Comparison of ENCODE assay signal across 15 mouse cellular contexts in genomic region chr13:23914376-23915167, GRCm38 (mm10). TPM values are rescaled to one million over a fixed set of nuclear protein-coding genes. Genes with fewer than 3 reads are reported as not detected.
DNase-seq lines count a peak whose midpoint lies in the region; ATAC-seq and TF ChIP-seq lines count a peak whose summit lies in the region.
"Had no signal": no experiment of that assay in that cellular context is flagged by ENCODE, and none has a peak within 500 bp of the region (broad histone marks: within the 10 kb centered on the region; RNA-seq: fewer than 3 reads in every experiment).

Gene Slc17a4 (minus strand): TSS chr13:23915009.

- intact Hi-C loops in heart, postnatal 36 days (cut with DNase I) = no loop called here

- DNase-seq in neural tube, embryonic 10.5 days (ENCODE audit: extremely low spot score, low spot score) = no peak
- DNase-seq in heart, postnatal 36 days = peak; percentile 11 to 16
- DNase-seq in kidney, postnatal 14 days = peak; percentile 28
- no peak for DNase-seq in urinary bladder, postnatal 36 days (ENCODE audit: low spot score in 2 of 2)
- DNase-seq in urinary bladder, adult 18-20 months (ENCODE audit: low spot score in 2 of 2) = no peak
- DNase-seq: cerebellum, adult 11-12 months; thymus, postnatal 14 days had no signal

- no peaks in the 10 kb centered on the region for H3K27me3 ChIP-seq in neural tube, embryonic 13.5 days
- H3K27me3 ChIP-seq in small intestine, adult 2 months (ENCODE audit: control insufficient read depth, insufficient read depth, low read length) = no peaks in the 10 kb centered on the region
- H3K27me3 ChIP-seq in forebrain, embryonic 15.5 days = no peaks in the 10 kb centered on the region
- H3K27me3 ChIP-seq: neural tube, embryonic 12.5 days had no signal

- no peaks in the 10 kb centered on the region for H3K36me3 ChIP-seq in neural tube, embryonic 13.5 days
- H3K36me3 ChIP-seq in small intestine, adult 2 months (ENCODE audit: control insufficient read depth, insufficient read depth, low read length) = no peaks in the 10 kb centered on the region
- no peaks in the 10 kb centered on the region for H3K36me3 ChIP-seq in forebrain, embryonic 15.5 days
- H3K36me3 ChIP-seq: embryonic facial prominence, embryonic 10.5 days; limb, embryonic 10.5 days; neural tube, embryonic 12.5 days had no signal

- no peak within 1 kb of the TSS for H3K4me3 ChIP-seq in neural tube, embryonic 13.5 days
- peak within 1 kb of the TSS; percentile 54 for H3K4me3 ChIP-seq in small intestine, adult 2 months (ENCODE audit: low read depth, low read length)
- no peak within 1 kb of the TSS for H3K4me3 ChIP-seq in forebrain, embryonic 15.5 days
- H3K4me3 ChIP-seq: embryonic facial prominence, embryonic 10.5 days; limb, embryonic 10.5 days; neural tube, embryonic 12.5 days had no signal

- H3K9me3 ChIP-seq in neural tube, embryonic 13.5 days = no peaks in the 10 kb centered on the region
- H3K9me3 ChIP-seq in forebrain, embryonic 15.5 days = no peaks in the 10 kb centered on the region
- H3K9me3 ChIP-seq: embryonic facial prominence, embryonic 10.5 days; limb, embryonic 10.5 days; neural tube, embryonic 12.5 days had no signal

- TF ChIP-seq CTCF in small intestine, adult 2 months (IDR thresholded peaks at IDR 0.05; ENCODE audit: extremely low read depth, insufficient read length, insufficient replicate concordance, low read depth, low read length) = no peak

- H3K4me1 ChIP-seq in neural tube, embryonic 13.5 days (replicated peaks) = no peaks in the 10 kb centered on the region
- H3K4me1 ChIP-seq in small intestine, adult 2 months (ENCODE audit: control insufficient read depth, insufficient read depth, insufficient read length, low read length) = peaks cover 29% of the 10 kb centered on the region
- H3K4me1 ChIP-seq in forebrain, embryonic 15.5 days = no peaks in the 10 kb centered on the region
- H3K4me1 ChIP-seq: embryonic facial prominence, embryonic 10.5 days had no signal

- 68% methylated on average over 9 of the region's 9 CpGs for WGBS in neural tube, embryonic 13.5 days
- 20% methylated on average over 9 of the region's 9 CpGs for WGBS in small intestine, adult 2 months
- WGBS in forebrain, embryonic 15.5 days = 77% methylated on average over 9 of the region's 9 CpGs

- ATAC-seq in neural tube, embryonic 13.5 days (ENCODE audit: low read depth) = no peak
- no peak for ATAC-seq in forebrain, embryonic 15.5 days (replicated peaks)
- ATAC-seq: forebrain, embryonic 14.5 days had no signal

- no peak within 1 kb of the TSS for H3K9ac ChIP-seq in neural tube, embryonic 13.5 days
- no peak within 1 kb of the TSS for H3K9ac ChIP-seq in forebrain, embryonic 15.5 days (replicated peaks)
- H3K9ac ChIP-seq: neural tube, embryonic 12.5 days had no signal

- H3K4me2 ChIP-seq in neural tube, embryonic 13.5 days = no peak within 1 kb of the TSS
- H3K4me2 ChIP-seq in forebrain, embryonic 15.5 days (replicated peaks) = no peak within 1 kb of the TSS
- H3K4me2 ChIP-seq: neural tube, embryonic 12.5 days had no signal

- H3K27ac ChIP-seq in neural tube, embryonic 13.5 days (replicated peaks) = peak within 1 kb of the TSS; percentile 23; the same call in 1 of the 2 replicates
- peak within 1 kb of the TSS; percentile 92 for H3K27ac ChIP-seq in small intestine, adult 2 months (ENCODE audit: insufficient read depth, low read depth, low read length)
- no peak within 1 kb of the TSS for H3K27ac ChIP-seq in forebrain, embryonic 15.5 days (replicated peaks)
- H3K27ac ChIP-seq: embryonic facial prominence, embryonic 10.5 days; limb, embryonic 10.5 days; neural tube, embryonic 12.5 days had no signal

- TF ChIP-seq POLR2A in small intestine, adult 2 months (IDR thresholded peaks at IDR 0.05; ENCODE audit: low read depth, low read length) = peak; percentile 27; the same call in 1 of the 2 replicates

RNA-seq across cellular contexts. Expression of gene Slc17a4, which starts in this region (rescaled TPM):
- polyA plus RNA-seq in neural tube, embryonic 13.5 days (2015; fragmentation: Nextera tagmentation; extraction: Ambion mirVana) = 0.08 and 0.13 TPM in 2 replicates
- not detected for total RNA-seq in heart, postnatal 36 days (2021)
- polyA plus RNA-seq in small intestine, adult 2 months (2012; rRNA removed) = 6.5 and 39.9 TPM in 2 replicates
- not detected in 2 replicates for polyA plus RNA-seq in forebrain, embryonic 15.5 days (2015; fragmentation: Nextera tagmentation; extraction: Ambion mirVana)
- total RNA-seq: layer of hippocampus, adult 18-20 months had no signal
- polyA plus RNA-seq: embryonic facial prominence, embryonic 10.5 days; forebrain, embryonic 14.5 days; limb, embryonic 10.5 days had no signal

Comparison
In these comparisons a context has a peak if more than half of its experiments do, and no peak if none do; other contexts are left out.
1. Peak in DNase-seq in heart, postnatal 36 days; RNA of the gene not detected or under 1 TPM.